Comparison of ENCODE assay signal across 19 mouse cellular contexts in genomic region chr17:72417451-72417850, GRCm38 (mm10).
"Had no signal": no experiment of that assay in that cellular context is flagged by ENCODE, and none has a peak within 500 bp of the region (broad histone marks: within the 10 kb centered on the region; RNA-seq: fewer than 3 reads in every experiment).

No protein-coding gene starts in this region.

- H3K27ac ChIP-seq: layer of hippocampus, adult 2 months; limb, embryonic 10.5 days; limb, embryonic 13.5 days; liver, embryonic 12.5 days; liver, embryonic 15.5 days; macrophage; midbrain, embryonic 12.5 days had no signal

- H3K4me2 ChIP-seq: limb, embryonic 13.5 days; liver, embryonic 12.5 days; liver, embryonic 15.5 days; midbrain, embryonic 12.5 days had no signal

- DNase-seq: kidney, adult 11 months; kidney, adult 8-10 months; kidney, postnatal 25 days; layer of hippocampus, adult 9-11 months; liver; lung, adult 18-20 months; lung, postnatal 14 days; right cerebral cortex, adult 18-20 months; right cerebral cortex, postnatal 14 days; right cerebral cortex, postnatal 4 days; thymus, postnatal 25 days had no signal

- H3K9me3 ChIP-seq: limb, embryonic 10.5 days; liver, embryonic 12.5 days; liver, embryonic 15.5 days; midbrain, embryonic 12.5 days had no signal

- ATAC-seq: liver, embryonic 12.5 days; midbrain, embryonic 16.5 days had no signal

- H3K4me3 ChIP-seq: layer of hippocampus, adult 2 months; limb, embryonic 10.5 days; limb, embryonic 13.5 days; liver, embryonic 12.5 days; liver, embryonic 15.5 days; midbrain, embryonic 12.5 days had no signal

- H3K4me1 ChIP-seq: limb, embryonic 10.5 days; liver, embryonic 12.5 days; liver, embryonic 15.5 days; midbrain, embryonic 12.5 days had no signal

- H3K36me3 ChIP-seq: limb, embryonic 10.5 days; limb, embryonic 13.5 days; liver, embryonic 12.5 days; liver, embryonic 15.5 days; midbrain, embryonic 12.5 days had no signal

- H3K27me3 ChIP-seq: limb, embryonic 13.5 days; liver, embryonic 12.5 days; liver, embryonic 15.5 days; midbrain, embryonic 12.5 days had no signal

- H3K9ac ChIP-seq: limb, embryonic 13.5 days; liver, embryonic 12.5 days; liver, embryonic 15.5 days; midbrain, embryonic 12.5 days had no signal
